Mouse (Mus musculus) liver, embryonic 14.5 days (tissue): ENCODE data around the gene Cops7b.

Experiments
- CTCF ChIP-seq: IDR thresholded peaks from 2 replicates; pipeline ENCODE4 v1.5.1; 2016; ENCODE audit warnings: antibody characterized with exemption, low read depth, control low read depth
- EP300 ChIP-seq: IDR thresholded peaks from 2 replicates; pipeline ENCODE4 v1.6.1; 2016; ENCODE audit warnings: antibody characterized with exemption, low read depth

- no peak for TF ChIP-seq CTCF
- TF ChIP-seq EP300, result no peak
Observed at GRCm38 (mm10) chr1:86555665-86556064, 27.0 kb upstream of the Cops7b start.
